Mouse (Mus musculus) small intestine, adult 2 months (tissue): ENCODE results near the gene Sgk1. TPM values are rescaled to one million over a fixed set of nuclear protein-coding genes. Genes with fewer than 3 reads are reported as not detected.

ENCODE experiments used
- H3K27ac ChIP-seq: fragments of 200-500 bp; 2 replicates; pipeline ENCODE4 v1.5.1; 2012; ENCODE audit warnings: low read depth, low read length, control low read depth, inconsistent platforms; ENCODE audit not compliant: insufficient read depth
- H3K27me3 ChIP-seq: fragments of 200-500 bp; 2 replicates; pipeline ENCODE4 v1.6.1; 2012; ENCODE audit warnings: mild to moderate bottlenecking, moderate library complexity, low read length, inconsistent platforms; ENCODE audit not compliant: control insufficient read depth, insufficient read depth
- H3K36me3 ChIP-seq: fragments of 200-500 bp; 2 replicates; pipeline ENCODE4 v1.6.1; 2012; ENCODE audit warnings: mild to moderate bottlenecking, low read length, control low read depth, inconsistent platforms; ENCODE audit not compliant: control insufficient read depth, insufficient read depth
- H3K4me1 ChIP-seq: fragments of 200-500 bp; 2 replicates; pipeline ENCODE4 v1.6.1; 2012; ENCODE audit warnings: low read length, inconsistent platforms, mixed read lengths; ENCODE audit not compliant: control insufficient read depth, insufficient read depth, insufficient read length
- H3K4me3 ChIP-seq: fragments of 200-500 bp; 2 replicates; pipeline ENCODE4 v1.5.1; 2012; ENCODE audit warnings: low read depth, mild to moderate bottlenecking, control low read depth, inconsistent platforms, low read length, moderate library complexity
- CTCF ChIP-seq: fragments of 200-500 bp; IDR thresholded peaks from 2 replicates; pipeline ENCODE4 v1.5.1; 2012; ENCODE audit warnings: low read depth, mild to moderate bottlenecking, control low read depth, inconsistent platforms, low read length, moderate library complexity, mixed read lengths; ENCODE audit not compliant: insufficient replicate concordance, insufficient read length; ENCODE audit errors: extremely low read depth
- POLR2A ChIP-seq: fragments of 200-500 bp; IDR thresholded peaks from 2 replicates; pipeline ENCODE4 v1.6.1; 2012; ENCODE audit warnings: low read depth, mild to moderate bottlenecking, control low read depth, inconsistent platforms, low read length, moderate library complexity
- WGBS: fragments of 180-500 bp; shearing (Covaris S2); methylation state at CpG from one replicate; pipeline ENCODE4 v1.1.7; 2018; 5-methylcytosine and 5-hydroxymethylcytosine counted together
- polyA plus RNA-seq: library from polyadenylated mRNA; depleted of rRNA; stranded (reverse); fragments of >200 nt; gene quantifications from 2 replicates; pipeline ENCODE4 v1.2.3, GENCODE M21; 2012; rRNA removed

Sgk1 gene
- 30.3 and 44.9 TPM in 2 replicates for polyA plus RNA-seq

DNA sequence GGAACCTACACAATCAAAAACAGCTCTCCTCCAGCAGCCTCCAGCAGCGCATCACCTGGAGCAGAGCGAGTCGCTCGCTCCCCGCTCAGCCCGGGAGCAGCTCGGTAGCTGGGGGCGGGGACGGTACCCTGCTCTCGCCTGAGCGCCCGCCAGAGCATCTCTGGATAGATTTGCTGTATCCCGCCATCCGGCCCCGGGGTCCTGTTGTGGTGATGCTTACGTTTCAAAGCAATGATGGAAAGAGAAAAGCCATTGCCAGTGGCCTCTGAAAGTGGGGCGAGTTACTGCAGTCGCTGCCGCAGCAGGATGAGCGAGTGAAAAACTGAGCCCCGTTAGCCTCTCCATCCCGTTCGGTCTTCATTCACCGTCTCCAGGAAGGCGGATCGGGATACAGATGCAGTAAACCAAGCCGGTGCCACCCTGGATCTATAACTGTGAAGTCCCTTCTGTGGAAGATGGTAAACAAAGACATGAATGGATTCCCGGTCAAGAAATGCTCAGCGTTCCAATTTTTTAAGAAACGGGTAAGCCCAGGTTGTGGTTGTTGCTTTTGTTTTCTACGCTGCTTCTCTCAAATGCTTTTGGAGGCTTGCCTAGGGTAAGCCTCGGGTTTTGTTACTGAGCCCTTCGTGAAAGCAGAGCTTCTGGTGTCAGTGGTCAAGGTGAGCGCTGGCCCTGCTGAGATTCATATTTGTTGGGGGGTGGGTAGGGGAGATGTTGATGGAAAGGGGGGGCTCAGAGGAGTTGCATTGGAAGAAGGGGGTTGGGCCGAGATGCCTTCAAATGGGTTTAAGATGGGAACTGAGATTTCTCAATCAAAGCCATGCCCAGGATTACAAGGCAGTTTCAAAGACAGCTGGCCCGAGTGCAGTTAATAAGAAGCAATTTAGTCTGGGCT, at the start of gene Sgk1:
Gene Sgk1 (plus strand): TSS at position 1 of the 898 bp plus-strand sequence.
- H3K27me3 ChIP-seq: peaks cover 6% of the 10 kb centered on the region
- H3K4me3 ChIP-seq: peak within 1 kb of the TSS; percentile 65
- no peaks in the 10 kb centered on the region for H3K36me3 ChIP-seq
- TF ChIP-seq POLR2A (no peak), CTCF (no peak)
- peaks cover 2% of the 10 kb centered on the region for H3K4me1 ChIP-seq
- 7% methylated on average over 36 of the region's 36 CpGs for WGBS
- H3K27ac ChIP-seq: no peak within 1 kb of the TSS

GRCm38 (mm10) chr10:21832282-21832681, 49.7 kb upstream of the Sgk1 start:
- 55% methylated on average over 2 of the region's 2 CpGs for WGBS
- H3K36me3 ChIP-seq: no peaks in the 10 kb centered on the region
- no peak for TF ChIP-seq POLR2A

GRCm38 (mm10) chr10:21833757-21834156, 48.2 kb upstream of the Sgk1 start:
- Histone ChIP-seq H3K4me3 (no peak overlapping the region), H3K27ac (no peak overlapping the region), H3K4me1 (no peaks in the 10 kb centered on the region), H3K36me3 (no peaks in the 10 kb centered on the region), H3K27me3 (no peaks in the 10 kb centered on the region)
- 90% methylated on average over 3 of the region's 3 CpGs for WGBS
- TF ChIP-seq POLR2A (no peak), CTCF (no peak)

More at GRCm38 (mm10) chr10:21832282-21832681, 49.7 kb upstream of the Sgk1 start:
- no peak overlapping the region for H3K27ac ChIP-seq
- peaks cover 2% of the 10 kb centered on the region; the same call in 1 of the 2 replicates for H3K4me1 ChIP-seq
- H3K4me3 ChIP-seq: no peak overlapping the region
- H3K27me3 ChIP-seq: no peaks in the 10 kb centered on the region

GRCm38 (mm10) chr10:21835077-21835476, 46.9 kb upstream of the Sgk1 start:
- no peak overlapping the region for H3K27ac ChIP-seq
- WGBS: 80% methylated on average over 7 of the region's 7 CpGs
- H3K27me3 ChIP-seq: no peaks in the 10 kb centered on the region
- no peak for TF ChIP-seq CTCF
- TF ChIP-seq POLR2A: no peak
- H3K4me3 ChIP-seq: no peak overlapping the region
- peaks cover 7% of the 10 kb centered on the region; the same call in 1 of the 2 replicates for H3K4me1 ChIP-seq
- no peaks in the 10 kb centered on the region for H3K36me3 ChIP-seq

GRCm38 (mm10) chr10:21839248-21840155, 42.5 kb upstream of the Sgk1 start:
- H3K27me3 ChIP-seq: no peaks in the 10 kb centered on the region
- H3K36me3 ChIP-seq: no peaks in the 10 kb centered on the region
- no peak overlapping the region for H3K27ac ChIP-seq
- H3K4me1 ChIP-seq: peaks cover 7% of the 10 kb centered on the region; the same call in 1 of the 2 replicates
- WGBS: 26% methylated on average over 13 of the region's 13 CpGs
- TF ChIP-seq CTCF (no peak), POLR2A (no peak)
- H3K4me3 ChIP-seq: no peak overlapping the region

- Histone ChIP-seq H3K36me3 (no peaks in the 10 kb centered on the region), H3K27me3 (no peaks in the 10 kb centered on the region), H3K27ac (no peak overlapping the region), H3K4me1 (peaks cover 16% of the 10 kb centered on the region; the same call in 1 of the 2 replicates), H3K4me3 (no peak overlapping the region)
- 89% methylated on average over 6 of the region's 6 CpGs for WGBS
- TF ChIP-seq CTCF: no peak
- no peak for TF ChIP-seq POLR2A
Measured at GRCm38 (mm10) chr10:21843326-21843725, 38.7 kb upstream of the Sgk1 start.
